Mouse (Mus musculus): ENCODE measurements around the gene Chrnb1. TPM values are rescaled to one million over a fixed set of nuclear protein-coding genes. Genes with fewer than 3 reads are reported as not detected.

Chrnb1 gene
- polyA plus RNA-seq, 1 experiment from 2014 or later: 12.1 TPM

GRCm38 (mm10) chr11:69757303-69758089 lies 38.2 kb downstream of the Chrnb1 start:
- ATAC-seq (ENCODE audit: insufficient read depth) (no peak), DNase-seq (no peak)
- 0 out of 2 replicates have a peak, but pooled peaks cover 4% of the 10 kb centered on the region for H3K36me3 ChIP-seq (ENCODE audit: insufficient read depth)
- no peaks in the 10 kb centered on the region for H3K9me3 ChIP-seq (ENCODE audit: low read depth, low read length)
- peak overlapping the region; percentile 84 for H3K9ac ChIP-seq
- peaks cover 20% of the 10 kb centered on the region for H3K4me1 ChIP-seq (ENCODE audit: insufficient read depth)
- peak overlapping the region; percentile 88 for H3K4me2 ChIP-seq
- TF ChIP-seq CTCF (IDR thresholded peaks at IDR 0.05; ENCODE audit: low read depth): no peak
- no peaks in the 10 kb centered on the region for H3K27me3 ChIP-seq (ENCODE audit: insufficient read depth, low read length)
- H3K27ac ChIP-seq (ENCODE audit: low read depth): peak overlapping the region; percentile 99
- WGBS: 37% methylated on average over 9 of the region's 9 CpGs
- H3K4me3 ChIP-seq (ENCODE audit: low read depth, low read length): peak overlapping the region; percentile 54

GRCm38 (mm10) chr11:69754701-69755100 lies 41.0 kb downstream of the Chrnb1 start:
- Histone ChIP-seq H3K4me1 (ENCODE audit: insufficient read depth) (peaks cover 10% of the 10 kb centered on the region), H3K9me3 (ENCODE audit: low read depth, low read length) (no peaks in the 10 kb centered on the region), H3K36me3 (ENCODE audit: insufficient read depth) (0 out of 2 replicates have a peak, but pooled peaks cover 4% of the 10 kb centered on the region), H3K4me3 (ENCODE audit: low read depth, low read length) (no peak overlapping the region), H3K9ac (no peak overlapping the region), H3K4me2 (no peak overlapping the region; the same call in 1 of the 2 replicates), H3K27ac (ENCODE audit: low read depth) (no peak overlapping the region), H3K27me3 (ENCODE audit: insufficient read depth, low read length) (no peaks in the 10 kb centered on the region)
- peak; percentile 83 for DNase-seq
- WGBS: 40% methylated on average over 3 of the region's 3 CpGs
- no peak for ATAC-seq (ENCODE audit: insufficient read depth)
- TF ChIP-seq CTCF (IDR thresholded peaks at IDR 0.05; ENCODE audit: low read depth): peak; percentile 63

DNA sequence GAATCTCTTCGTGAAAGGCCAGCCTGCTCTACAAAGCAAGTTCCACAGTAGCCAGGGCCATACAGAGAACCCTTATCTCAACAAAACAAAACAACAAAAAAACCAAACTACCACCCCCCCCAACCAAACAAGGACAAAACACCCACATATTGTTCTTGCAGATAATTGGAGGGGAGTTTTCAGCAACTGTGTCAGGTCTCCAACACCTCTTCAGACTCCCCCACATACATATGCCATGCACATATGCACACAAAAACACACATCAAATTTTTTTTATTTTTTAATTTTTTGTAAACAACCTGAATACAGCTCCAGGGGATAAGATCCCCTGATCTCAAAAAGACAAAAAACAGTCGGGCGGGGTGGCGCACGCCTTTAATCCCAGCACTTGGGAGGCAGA lies 41.5 kb downstream of the Chrnb1 start:
- ATAC-seq (ENCODE audit: insufficient read depth) (no peak), DNase-seq (no peak)
- Histone ChIP-seq H3K9me3 (ENCODE audit: low read depth, low read length) (no peaks in the 10 kb centered on the region), H3K4me3 (ENCODE audit: low read depth, low read length) (no peak overlapping the region), H3K4me1 (ENCODE audit: insufficient read depth) (peaks cover 8% of the 10 kb centered on the region), H3K4me2 (no peak overlapping the region), H3K27ac (ENCODE audit: low read depth) (no peak overlapping the region), H3K36me3 (ENCODE audit: insufficient read depth) (0 out of 2 replicates have a peak, but pooled peaks cover 7% of the 10 kb centered on the region), H3K9ac (no peak overlapping the region), H3K27me3 (ENCODE audit: insufficient read depth, low read length) (no peaks in the 10 kb centered on the region)
- TF ChIP-seq CTCF (IDR thresholded peaks at IDR 0.05; ENCODE audit: low read depth): no peak
- WGBS: 84% methylated on average over 5 of the region's 5 CpGs

DNA sequence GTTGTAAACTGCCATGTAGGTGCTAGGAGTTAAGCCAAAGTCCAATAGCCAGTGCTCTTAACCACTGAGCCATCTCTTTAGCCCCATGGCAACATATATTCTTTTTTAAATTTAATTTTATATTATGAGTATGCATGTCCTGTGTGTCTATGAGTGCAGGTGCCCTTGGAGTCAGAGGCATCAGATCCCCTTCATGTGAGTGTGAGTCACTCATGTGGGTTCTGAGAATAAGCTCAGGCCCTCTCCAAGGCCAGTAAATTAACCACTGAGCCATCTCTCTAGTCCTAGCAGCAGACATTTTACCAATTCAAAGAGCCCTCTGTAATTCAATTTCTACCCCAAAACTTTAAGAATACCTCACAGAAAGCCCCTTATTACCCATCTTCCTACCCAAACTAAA lies 43.1 kb downstream of the Chrnb1 start:
- no peaks in the 10 kb centered on the region for H3K27me3 ChIP-seq (ENCODE audit: insufficient read depth, low read length)
- peaks cover 8% of the 10 kb centered on the region for H3K4me1 ChIP-seq (ENCODE audit: insufficient read depth)
- ATAC-seq (ENCODE audit: insufficient read depth) (no peak), DNase-seq (no peak)
- no peak overlapping the region for H3K4me3 ChIP-seq (ENCODE audit: low read depth, low read length)
- no peaks in the 10 kb centered on the region for H3K9me3 ChIP-seq (ENCODE audit: low read depth, low read length)
- peak overlapping the region; percentile 2; the same call in 1 of the 2 replicates for H3K27ac ChIP-seq (ENCODE audit: low read depth)
- peaks cover 12% of the 10 kb centered on the region for H3K36me3 ChIP-seq (ENCODE audit: insufficient read depth)
- no peak overlapping the region for H3K9ac ChIP-seq
- TF ChIP-seq CTCF (IDR thresholded peaks at IDR 0.05; ENCODE audit: low read depth): no peak
- no peak overlapping the region for H3K4me2 ChIP-seq

DNA sequence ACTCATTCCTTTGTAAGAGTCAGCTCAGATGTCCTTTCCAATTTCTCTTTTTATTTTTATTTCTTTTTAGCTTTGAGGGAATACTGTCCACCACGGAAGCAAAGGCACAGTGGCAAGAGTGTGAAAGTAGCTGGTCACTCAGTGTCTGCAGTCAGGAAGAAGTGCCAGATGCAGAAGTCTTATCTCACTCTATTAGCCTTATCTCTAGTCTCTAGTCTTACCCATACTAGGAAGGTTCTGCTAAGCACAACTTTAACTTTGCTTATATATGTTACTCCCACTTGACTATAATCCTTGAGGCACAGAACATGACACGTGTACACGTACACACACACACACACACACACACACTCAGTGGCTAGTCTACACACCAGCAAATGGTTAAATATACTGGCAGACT lies 44.1 kb downstream of the Chrnb1 start:
- no peaks in the 10 kb centered on the region for H3K9me3 ChIP-seq (ENCODE audit: low read depth, low read length)
- WGBS: 58% methylated on average over 3 of the region's 3 CpGs

More for the DNA sequence above, 44.1 kb downstream of the Chrnb1 start:
- Histone ChIP-seq H3K36me3 (ENCODE audit: insufficient read depth) (peaks cover 21% of the 10 kb centered on the region), H3K4me2 (no peak overlapping the region), H3K27me3 (ENCODE audit: insufficient read depth, low read length) (no peaks in the 10 kb centered on the region), H3K4me3 (ENCODE audit: low read depth, low read length) (no peak overlapping the region), H3K4me1 (ENCODE audit: insufficient read depth) (0 out of 2 replicates have a peak, but pooled peaks cover 3% of the 10 kb centered on the region), H3K9ac (no peak overlapping the region), H3K27ac (ENCODE audit: low read depth) (no peak overlapping the region)
- ATAC-seq (ENCODE audit: insufficient read depth) (no peak), DNase-seq (no peak)
- TF ChIP-seq CTCF (IDR thresholded peaks at IDR 0.05; ENCODE audit: low read depth): no peak

Other genes with a start within 250 kb of the Chrnb1 start
- gene Dnah2, start 246.8 kb downstream of the Chrnb1 start, polyA plus RNA-seq (2014; fragmentation: Nextera tagmentation; extraction: Ambion mirVana): 0.58 and 1.9 TPM in 2 replicates
- 2.8 and 3.3 TPM in 2 replicates for gene Efnb3, start 235.7 kb downstream of the Chrnb1 start, polyA plus RNA-seq (2014; fragmentation: Nextera tagmentation; extraction: Ambion mirVana)
- 27.1 and 33.6 TPM in 2 replicates for gene Wrap53, start 215.7 kb downstream of the Chrnb1 start, polyA plus RNA-seq (2014; fragmentation: Nextera tagmentation; extraction: Ambion mirVana)
- gene Trp53, start 215.6 kb downstream of the Chrnb1 start, polyA plus RNA-seq (2014; fragmentation: Nextera tagmentation; extraction: Ambion mirVana): 178 and 202 TPM in 2 replicates
- 6.9 and 9.8 TPM in 2 replicates for gene Atp1b2, start 190.0 kb downstream of the Chrnb1 start, polyA plus RNA-seq (2014; fragmentation: Nextera tagmentation; extraction: Ambion mirVana)
- not detected in 2 replicates for gene Shbg, start 178.0 kb downstream of the Chrnb1 start, polyA plus RNA-seq (2014; fragmentation: Nextera tagmentation; extraction: Ambion mirVana)
- gene Sat2, start 173.9 kb downstream of the Chrnb1 start, polyA plus RNA-seq (2014; fragmentation: Nextera tagmentation; extraction: Ambion mirVana): 18.0 and 18.3 TPM in 2 replicates
- 26.8 and 31.2 TPM in 2 replicates for gene Fxr2, start 163.0 kb downstream of the Chrnb1 start, polyA plus RNA-seq (2014; fragmentation: Nextera tagmentation; extraction: Ambion mirVana)
- not detected in 2 replicates for gene Sox15, start 140.6 kb downstream of the Chrnb1 start, polyA plus RNA-seq (2014; fragmentation: Nextera tagmentation; extraction: Ambion mirVana)
- gene Mpdu1, start 133.3 kb downstream of the Chrnb1 start, polyA plus RNA-seq (2014; fragmentation: Nextera tagmentation; extraction: Ambion mirVana): 29.4 and 32.2 TPM in 2 replicates
- gene Cd68, start 129.8 kb downstream of the Chrnb1 start, polyA plus RNA-seq (2014; fragmentation: Nextera tagmentation; extraction: Ambion mirVana): 12.1 and 13.5 TPM in 2 replicates
- gene Eif4a1, start 123.5 kb downstream of the Chrnb1 start, polyA plus RNA-seq (2014; fragmentation: Nextera tagmentation; extraction: Ambion mirVana): 695 and 712 TPM in 2 replicates
- gene Senp3, start 113.9 kb downstream of the Chrnb1 start, polyA plus RNA-seq (2014; fragmentation: Nextera tagmentation; extraction: Ambion mirVana): 78.7 and 95.0 TPM in 2 replicates
- gene Tnfsf13, start 110.2 kb downstream of the Chrnb1 start, polyA plus RNA-seq (2014; fragmentation: Nextera tagmentation; extraction: Ambion mirVana): 0.64 and 0.93 TPM in 2 replicates
- gene Tnfsf12, start 100.1 kb downstream of the Chrnb1 start, polyA plus RNA-seq (2014; fragmentation: Nextera tagmentation; extraction: Ambion mirVana): 10.0 and 11.6 TPM in 2 replicates
- 4.4 and 5.3 TPM in 2 replicates for gene Tnfsfm13, start 99.8 kb downstream of the Chrnb1 start, polyA plus RNA-seq (2014; fragmentation: Nextera tagmentation; extraction: Ambion mirVana)
- 50.4 and 50.5 TPM in 2 replicates for gene Polr2a, start 37.3 kb downstream of the Chrnb1 start, polyA plus RNA-seq (2014; fragmentation: Nextera tagmentation; extraction: Ambion mirVana)
- gene Slc35g3, start 34.0 kb downstream of the Chrnb1 start, polyA plus RNA-seq (2014; fragmentation: Nextera tagmentation; extraction: Ambion mirVana): 0.12 and 0.20 TPM in 2 replicates
- gene Zbtb4, start 30.0 kb downstream of the Chrnb1 start, polyA plus RNA-seq (2014; fragmentation: Nextera tagmentation; extraction: Ambion mirVana): 2.5 TPM in 2 replicates
- 1.6 TPM in 2 replicates for gene Fgf11, start 5.9 kb upstream of the Chrnb1 start, polyA plus RNA-seq (2014; fragmentation: Nextera tagmentation; extraction: Ambion mirVana)
- 4.3 and 5.0 TPM in 2 replicates for gene Tmem102, start 9.7 kb upstream of the Chrnb1 start, polyA plus RNA-seq (2014; fragmentation: Nextera tagmentation; extraction: Ambion mirVana)
- gene Gm39566, start 19.4 kb upstream of the Chrnb1 start, polyA plus RNA-seq (2014; fragmentation: Nextera tagmentation; extraction: Ambion mirVana): not detected in 2 replicates
- gene Spem2, start 22.5 kb upstream of the Chrnb1 start, polyA plus RNA-seq (2014; fragmentation: Nextera tagmentation; extraction: Ambion mirVana): not detected in 2 replicates
- not detected in 2 replicates for gene Spem1, start 26.2 kb upstream of the Chrnb1 start, polyA plus RNA-seq (2014; fragmentation: Nextera tagmentation; extraction: Ambion mirVana)
- 6.6 and 7.8 TPM in 2 replicates for gene Nlgn2, start 41.8 kb upstream of the Chrnb1 start, polyA plus RNA-seq (2014; fragmentation: Nextera tagmentation; extraction: Ambion mirVana)
- gene Tmem256, start 42.6 kb upstream of the Chrnb1 start, polyA plus RNA-seq (2014; fragmentation: Nextera tagmentation; extraction: Ambion mirVana): 443 and 457 TPM in 2 replicates
- gene Plscr3, start 50.4 kb upstream of the Chrnb1 start, polyA plus RNA-seq (2014; fragmentation: Nextera tagmentation; extraction: Ambion mirVana): 115 and 118 TPM in 2 replicates
- 5.9 and 6.1 TPM in 2 replicates for gene Tnk1, start 62.8 kb upstream of the Chrnb1 start, polyA plus RNA-seq (2014; fragmentation: Nextera tagmentation; extraction: Ambion mirVana)
- not detected in 2 replicates for gene Tmem95, start 82.1 kb upstream of the Chrnb1 start, polyA plus RNA-seq (2014; fragmentation: Nextera tagmentation; extraction: Ambion mirVana)
- gene Kctd11, start 85.5 kb upstream of the Chrnb1 start, polyA plus RNA-seq (2014; fragmentation: Nextera tagmentation; extraction: Ambion mirVana): 6.2 and 7.5 TPM in 2 replicates
- 0.38 and 0.83 TPM in 2 replicates for gene Acap1, start 99.6 kb upstream of the Chrnb1 start, polyA plus RNA-seq (2014; fragmentation: Nextera tagmentation; extraction: Ambion mirVana)
- 11.3 and 14.1 TPM in 2 replicates for gene 2810408A11Rik, start 105.0 kb upstream of the Chrnb1 start, polyA plus RNA-seq (2014; fragmentation: Nextera tagmentation; extraction: Ambion mirVana)
- 12.5 and 13.1 TPM in 2 replicates for gene Neurl4, start 105.1 kb upstream of the Chrnb1 start, polyA plus RNA-seq (2014; fragmentation: Nextera tagmentation; extraction: Ambion mirVana)
- gene Gps2, start 117.9 kb upstream of the Chrnb1 start, polyA plus RNA-seq (2014; fragmentation: Nextera tagmentation; extraction: Ambion mirVana): 67.5 and 78.6 TPM in 2 replicates
- 1,945 and 2,006 TPM in 2 replicates for gene Eif5a, start 126.0 kb upstream of the Chrnb1 start, polyA plus RNA-seq (2014; fragmentation: Nextera tagmentation; extraction: Ambion mirVana)
- 4.7 and 6.1 TPM in 2 replicates for gene Ybx2, start 139.9 kb upstream of the Chrnb1 start, polyA plus RNA-seq (2014; fragmentation: Nextera tagmentation; extraction: Ambion mirVana)
- gene Slc2a4, start 152.2 kb upstream of the Chrnb1 start, polyA plus RNA-seq (2014; fragmentation: Nextera tagmentation; extraction: Ambion mirVana): 14.9 and 19.0 TPM in 2 replicates
- gene Cldn7, start 168.8 kb upstream of the Chrnb1 start, polyA plus RNA-seq (2014; fragmentation: Nextera tagmentation; extraction: Ambion mirVana): 76.7 and 86.4 TPM in 2 replicates
- 25.4 and 28.3 TPM in 2 replicates for gene Ctdnep1, start 185.2 kb upstream of the Chrnb1 start, polyA plus RNA-seq (2014; fragmentation: Nextera tagmentation; extraction: Ambion mirVana)
- 108 and 113 TPM in 2 replicates for gene Elp5, start 186.6 kb upstream of the Chrnb1 start, polyA plus RNA-seq (2014; fragmentation: Nextera tagmentation; extraction: Ambion mirVana)
- gene Gabarap, start 195.2 kb upstream of the Chrnb1 start, polyA plus RNA-seq (2014; fragmentation: Nextera tagmentation; extraction: Ambion mirVana): 444 and 455 TPM in 2 replicates
- gene Phf23, start 199.8 kb upstream of the Chrnb1 start, polyA plus RNA-seq (2014; fragmentation: Nextera tagmentation; extraction: Ambion mirVana): 41.1 and 42.8 TPM in 2 replicates
- 36.2 and 40.8 TPM in 2 replicates for gene Dvl2, start 204.7 kb upstream of the Chrnb1 start, polyA plus RNA-seq (2014; fragmentation: Nextera tagmentation; extraction: Ambion mirVana)
- gene Acadvl, start 219.5 kb upstream of the Chrnb1 start, polyA plus RNA-seq (2014; fragmentation: Nextera tagmentation; extraction: Ambion mirVana): 57.6 and 58.9 TPM in 2 replicates
- 5.9 and 7.4 TPM in 2 replicates for gene Dlg4, start 221.0 kb upstream of the Chrnb1 start, polyA plus RNA-seq (2014; fragmentation: Nextera tagmentation; extraction: Ambion mirVana)

Measured in lung, embryonic 14.5 days (tissue).